Mouse (Mus musculus) cortical plate, adult 2 months (tissue): ENCODE measurements at regions not wholly inside any gene's neighbourhood (a gene's known extent, or its start where the extent isn't known, plus 50 kb on each side); places are given as distances from the start of the nearest gene placed in this dataset.

Source experiments
- H3K27ac ChIP-seq: fragments of 200-500 bp; 2 replicates; pipeline ENCODE4 v1.5.1; 2012; ENCODE audit warnings: low read length, control low read depth, inconsistent platforms; ENCODE audit not compliant: insufficient read depth
- H3K4me1 ChIP-seq: fragments of 200-500 bp; 2 replicates; pipeline ENCODE4 v1.6.1; 2011; ENCODE audit warnings: low read length; ENCODE audit not compliant: control insufficient read depth, insufficient read depth
- H3K4me3 ChIP-seq: fragments of 200-500 bp; 2 replicates; pipeline ENCODE4 v1.5.1; 2011; ENCODE audit warnings: mild to moderate bottlenecking, low read length, control low read depth; ENCODE audit not compliant: insufficient read depth
- CTCF ChIP-seq: fragments of 200-500 bp; IDR thresholded peaks from 2 replicates; pipeline ENCODE4 v1.5.1; 2011; ENCODE audit warnings: mild to moderate bottlenecking, control low read depth, low read length; ENCODE audit not compliant: insufficient read depth; ENCODE audit errors: extremely low read depth
- POLR2A ChIP-seq: fragments of 200-500 bp; IDR thresholded peaks from 2 replicates; pipeline ENCODE4 v1.6.1; 2011; ENCODE audit warnings: mild to moderate bottlenecking, low read length, control low read depth; ENCODE audit not compliant: insufficient read depth; ENCODE audit errors: extremely low read depth

DNA sequence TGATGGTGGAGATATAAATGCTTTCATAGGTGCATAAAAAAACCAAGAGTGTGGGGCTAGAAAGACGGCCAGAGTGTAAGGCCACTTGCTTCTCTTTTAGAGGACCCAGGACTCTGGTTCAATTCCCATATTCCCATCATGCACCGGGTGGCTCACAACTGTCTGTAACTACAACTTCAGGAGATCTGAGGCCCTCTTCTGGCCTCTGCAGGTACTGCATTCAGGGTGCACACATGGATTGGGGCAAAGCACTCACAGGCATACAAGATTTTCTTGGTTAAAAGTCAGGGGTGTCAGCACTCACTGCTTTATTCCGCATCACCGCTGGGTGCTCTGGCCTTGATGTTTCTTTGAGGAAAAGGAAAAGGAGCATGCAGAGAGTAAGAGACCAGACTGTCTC is 196.1 kb upstream of the A430005L14Rik start:
- no peaks in the 10 kb centered on the region; the same call in 1 of the 2 replicates for H3K4me1 ChIP-seq
- H3K27ac ChIP-seq, result no peak overlapping the region
- no peak overlapping the region for H3K4me3 ChIP-seq
- TF ChIP-seq CTCF, result no peak
- no peak for TF ChIP-seq POLR2A

DNA sequence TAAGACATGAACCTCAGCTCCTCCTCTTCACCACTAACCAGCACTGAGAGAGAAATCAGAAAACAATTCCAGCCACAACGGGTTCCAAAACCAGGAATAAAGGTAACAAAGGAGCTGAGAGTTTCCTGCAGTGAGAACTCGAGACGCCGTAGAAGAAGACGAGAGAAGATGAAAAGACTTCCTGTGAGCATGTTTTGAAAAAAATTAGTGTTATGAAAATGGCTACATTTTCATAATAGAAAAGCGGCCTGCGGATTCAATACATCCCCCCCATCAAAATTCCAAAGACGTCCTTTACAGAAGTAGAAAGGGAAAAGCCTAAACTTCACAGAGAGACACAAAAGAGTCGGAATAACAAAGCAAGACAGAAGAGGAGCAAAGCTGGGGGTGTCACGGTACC is 193.6 kb upstream of the A430005L14Rik start:
- H3K27ac ChIP-seq, result no peak overlapping the region
- no peak for TF ChIP-seq CTCF
- TF ChIP-seq POLR2A, result no peak
- peaks cover 2% of the 10 kb centered on the region; the same call in 1 of the 2 replicates for H3K4me1 ChIP-seq
- no peak overlapping the region for H3K4me3 ChIP-seq

DNA sequence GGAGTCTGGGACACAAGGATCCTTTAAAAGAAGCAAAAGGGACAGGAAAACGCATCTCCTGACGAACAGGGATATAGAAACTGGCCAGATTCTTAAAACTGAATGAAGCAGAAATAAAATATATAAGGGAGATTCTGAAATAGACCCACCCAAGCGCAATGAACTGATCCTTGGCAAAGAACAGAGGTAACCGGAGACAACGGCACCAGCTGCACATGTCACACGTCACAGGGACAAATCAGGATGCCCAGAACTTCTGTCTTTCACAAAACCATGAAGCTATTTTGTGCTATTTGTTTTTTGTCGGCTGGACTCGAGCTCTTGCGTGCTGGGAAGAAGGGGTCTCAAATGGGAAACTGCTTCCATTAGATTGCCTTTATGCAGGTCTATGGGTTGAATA is 189.3 kb upstream of the A430005L14Rik start:
- Histone ChIP-seq H3K4me1 (peaks cover 4% of the 10 kb centered on the region), H3K4me3 (no peak overlapping the region), H3K27ac (0 out of 2 replicates have a peak overlapping the region, but pooled peaks have one; percentile 78)
- TF ChIP-seq CTCF (no peak), POLR2A (no peak)

DNA sequence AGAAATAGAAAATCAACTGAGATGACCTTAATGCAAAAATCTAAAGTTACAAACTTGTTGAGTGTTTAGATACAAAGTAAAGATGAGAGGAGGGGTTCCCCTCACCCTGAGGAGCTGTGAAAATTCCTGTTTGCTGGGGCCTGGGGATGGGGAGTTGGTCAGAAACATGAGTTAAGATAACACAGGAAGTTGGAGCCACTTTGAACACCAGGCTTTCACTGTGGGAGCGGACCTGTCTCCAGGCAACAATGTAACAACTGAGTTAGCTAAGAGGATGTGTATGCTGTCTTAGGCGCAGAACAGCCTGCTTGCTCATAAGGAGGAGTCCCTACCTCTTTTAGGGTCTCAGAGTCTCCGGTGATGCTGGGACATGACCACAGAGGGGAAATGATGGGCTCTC is 188.7 kb upstream of the A430005L14Rik start:
- H3K4me1 ChIP-seq, result peaks cover 4% of the 10 kb centered on the region
- no peak overlapping the region for H3K4me3 ChIP-seq
- TF ChIP-seq CTCF (no peak), POLR2A (no peak)
- H3K27ac ChIP-seq, result peak overlapping the region; percentile 78; the same call in 1 of the 2 replicates

DNA sequence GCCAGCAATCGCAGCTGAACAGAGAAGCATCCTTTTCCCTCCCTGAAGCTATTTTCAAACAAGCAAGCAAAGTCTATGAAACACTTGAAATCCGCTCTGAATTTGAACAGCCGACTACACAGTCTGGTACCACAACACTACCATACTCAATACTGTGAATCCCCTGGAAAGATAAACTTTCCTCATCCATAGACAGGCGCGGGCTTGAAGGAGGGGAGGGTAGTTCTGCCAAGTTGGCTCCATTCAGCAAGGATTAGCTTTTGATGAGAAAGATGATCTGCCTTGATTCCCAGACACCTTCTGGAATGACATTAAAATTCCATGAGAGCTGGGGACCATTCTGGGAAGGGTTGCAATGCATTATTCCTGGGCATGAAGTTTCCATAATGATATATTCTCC is 186.4 kb upstream of the A430005L14Rik start:
- TF ChIP-seq POLR2A, result no peak
- no peak for TF ChIP-seq CTCF
- Histone ChIP-seq H3K27ac (no peak overlapping the region), H3K4me1 (peaks cover 4% of the 10 kb centered on the region; the same call in 1 of the 2 replicates), H3K4me3 (no peak overlapping the region)

DNA sequence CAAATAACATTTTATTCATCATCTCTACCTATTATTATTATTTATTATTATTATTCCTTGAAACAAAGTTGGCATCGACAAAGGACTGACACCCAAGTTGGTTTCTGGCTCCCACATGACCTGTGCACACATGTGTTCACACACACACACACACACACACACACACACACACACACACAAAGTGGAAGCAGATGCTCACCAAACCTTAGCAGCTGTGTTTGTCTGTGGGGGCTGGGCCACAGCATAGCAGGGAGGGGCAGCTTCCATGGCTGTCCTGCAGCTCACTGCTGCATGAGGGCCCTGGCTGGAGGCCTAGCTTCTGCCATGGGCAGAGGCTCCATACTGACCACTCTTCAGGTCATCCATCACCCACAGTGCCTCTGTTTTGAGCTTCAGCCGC is 176.5 kb upstream of the A430005L14Rik start:
- H3K4me1 ChIP-seq, result no peaks in the 10 kb centered on the region
- TF ChIP-seq CTCF (no peak), POLR2A (no peak)
- no peak overlapping the region for H3K4me3 ChIP-seq
- no peak overlapping the region for H3K27ac ChIP-seq

DNA sequence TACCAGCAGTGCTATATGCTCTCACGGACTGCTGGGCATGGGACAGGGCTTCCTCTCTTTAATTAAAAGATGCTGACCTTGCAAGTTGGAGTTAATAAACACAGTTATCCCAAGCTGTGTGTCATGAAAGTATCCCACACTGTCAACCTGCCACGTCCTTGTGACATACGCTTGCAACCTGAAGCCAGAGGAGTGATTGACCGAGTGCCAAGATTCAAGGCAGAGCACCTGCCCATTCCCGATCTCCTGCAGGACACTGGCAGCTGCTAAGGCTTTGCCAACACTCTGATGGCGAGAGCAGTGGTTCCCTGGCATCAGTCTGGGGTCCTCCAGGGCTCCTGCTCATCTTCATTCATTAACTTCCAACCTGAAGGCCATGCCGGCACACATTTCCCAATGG is 175.8 kb upstream of the A430005L14Rik start:
- Histone ChIP-seq H3K27ac (no peak overlapping the region), H3K4me3 (no peak overlapping the region), H3K4me1 (no peaks in the 10 kb centered on the region)
- TF ChIP-seq CTCF (no peak), POLR2A (no peak)

DNA sequence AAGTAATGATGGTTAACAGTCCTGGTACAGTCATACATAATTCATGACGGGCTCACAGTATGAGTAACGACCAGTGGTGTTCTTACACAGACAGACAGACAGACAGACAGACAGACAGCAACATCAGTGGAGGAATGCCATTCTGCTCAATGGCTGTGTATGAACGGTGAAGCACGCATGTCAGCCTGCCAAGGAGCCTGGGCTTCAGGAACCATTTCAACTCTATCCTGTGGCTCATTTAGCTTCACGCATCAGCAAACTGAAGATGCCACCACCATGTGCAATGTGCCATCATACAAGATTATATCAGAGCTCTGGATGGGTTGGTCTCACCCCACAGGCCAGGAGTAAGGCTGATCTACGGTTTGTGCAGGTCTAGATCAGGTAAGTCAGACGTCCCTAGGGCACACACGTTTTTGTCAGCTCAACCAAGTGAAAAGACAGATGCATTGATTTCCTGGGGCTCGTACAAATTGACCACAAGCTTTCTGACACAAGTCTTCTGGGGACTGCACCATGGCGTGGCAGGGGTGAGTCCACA is 175.0 kb upstream of the A430005L14Rik start:
- TF ChIP-seq CTCF (no peak), POLR2A (no peak)
- H3K27ac ChIP-seq, result no peak overlapping the region
- H3K4me3 ChIP-seq, result no peak overlapping the region
- no peaks in the 10 kb centered on the region for H3K4me1 ChIP-seq

DNA sequence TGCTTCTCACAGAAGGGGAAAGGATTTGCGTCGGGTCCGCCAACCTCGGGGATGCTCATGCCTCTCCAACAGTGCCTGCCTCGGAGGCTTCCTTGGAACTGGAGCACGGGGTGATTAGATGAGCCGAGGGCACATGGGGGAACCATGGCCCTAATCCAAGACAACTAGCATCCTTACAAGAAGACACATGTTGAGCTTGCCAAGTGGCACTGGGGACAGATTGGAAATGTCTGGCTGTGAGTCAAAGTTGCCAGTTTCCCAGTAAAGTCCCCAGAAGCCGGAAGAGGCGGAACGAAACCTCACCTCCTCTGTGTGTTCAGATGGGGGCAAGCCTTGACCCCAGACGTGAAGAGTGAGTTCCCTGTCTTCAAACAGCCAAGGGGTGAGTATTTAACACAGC is 172.6 kb upstream of the A430005L14Rik start:
- no peak overlapping the region for H3K27ac ChIP-seq
- no peak overlapping the region for H3K4me3 ChIP-seq
- no peak for TF ChIP-seq CTCF
- TF ChIP-seq POLR2A, result no peak
- H3K4me1 ChIP-seq, result no peaks in the 10 kb centered on the region

DNA sequence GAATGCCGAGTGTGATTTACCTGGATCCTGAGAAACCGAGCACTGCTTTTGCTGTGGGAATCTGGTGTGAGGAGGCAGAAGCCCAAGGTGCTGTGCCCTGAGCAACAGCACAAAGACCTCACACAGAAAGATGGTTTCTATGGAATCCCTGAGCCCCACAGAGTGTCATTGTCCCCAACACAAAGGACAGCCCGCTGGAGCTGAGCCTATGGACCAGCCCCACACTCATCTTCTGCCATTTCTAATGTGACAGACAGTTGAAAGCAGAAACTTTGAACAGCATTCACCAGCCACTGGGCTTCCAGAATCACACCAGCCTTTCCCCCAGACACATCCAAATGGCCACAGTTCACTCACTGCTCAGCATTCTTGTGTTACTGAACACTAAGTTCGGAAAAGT is 171.5 kb upstream of the A430005L14Rik start:
- Histone ChIP-seq H3K27ac (no peak overlapping the region), H3K4me3 (no peak overlapping the region), H3K4me1 (no peaks in the 10 kb centered on the region)
- TF ChIP-seq POLR2A, result no peak
- no peak for TF ChIP-seq CTCF
